In genomic region chr1:194753168-194753567, GRCm38 (mm10) we compare ENCODE assay signal across 10 mouse cellular contexts.
DNase-seq lines count a peak whose midpoint lies in the region; ATAC-seq and TF ChIP-seq lines count a peak whose summit lies in the region.
"Had no signal": no experiment of that assay in that cellular context is flagged by ENCODE, and none has a peak within 500 bp of the region (broad histone marks: within the 10 kb centered on the region; RNA-seq: fewer than 3 reads in every experiment).

No protein-coding gene starts in this region.

- H3K27me3 ChIP-seq in heart, embryonic 11.5 days (ENCODE audit: control insufficient read depth, insufficient read depth, low read length): no peaks in the 10 kb centered on the region
- no peaks in the 10 kb centered on the region for H3K27me3 ChIP-seq in forebrain, embryonic 15.5 days
- H3K27me3 ChIP-seq: stomach, embryonic 15.5 days had no signal

- peak; percentile 34 to 79 for DNase-seq in heart, adult 18-20 months
- peak; percentile 56 to 60 for DNase-seq in B cell, adult 2 months
- DNase-seq in brain, embryonic 14.5 days (ENCODE audit: low read depth): peak; percentile 76
- DNase-seq in layer of hippocampus, adult 9-11 months: peak; percentile 35
- DNase-seq in lung, postnatal 36 days: peak; percentile 78
- DNase-seq in MN1 (ENCODE audit: low spot score): no peak

- H3K27ac ChIP-seq in heart, embryonic 11.5 days (ENCODE audit: low read depth, low read length): no peak overlapping the region
- H3K27ac ChIP-seq in forebrain, embryonic 15.5 days (replicated peaks): no peak overlapping the region
- H3K27ac ChIP-seq: macrophage; stomach, embryonic 15.5 days had no signal

- H3K4me3 ChIP-seq in heart, embryonic 11.5 days (ENCODE audit: low read depth, low read length): no peak overlapping the region
- no peak overlapping the region for H3K4me3 ChIP-seq in forebrain, embryonic 15.5 days
- H3K4me3 ChIP-seq: stomach, embryonic 15.5 days had no signal

- H3K36me3 ChIP-seq in heart, embryonic 11.5 days (ENCODE audit: control insufficient read depth, insufficient read depth, low read length): peaks cover 3% of the 10 kb centered on the region; the same call in 1 of the 2 replicates
- peaks cover 79% of the 10 kb centered on the region for H3K36me3 ChIP-seq in forebrain, embryonic 15.5 days
- H3K36me3 ChIP-seq: stomach, embryonic 15.5 days had no signal

- H3K4me2 ChIP-seq in heart, embryonic 11.5 days: no peak overlapping the region
- H3K4me2 ChIP-seq in forebrain, embryonic 15.5 days (replicated peaks): no peak overlapping the region
- H3K4me2 ChIP-seq: stomach, embryonic 15.5 days had no signal

- H3K9me3 ChIP-seq in heart, embryonic 11.5 days (replicated peaks; ENCODE audit: control insufficient read depth, low read length): no peaks in the 10 kb centered on the region
- no peaks in the 10 kb centered on the region for H3K9me3 ChIP-seq in forebrain, embryonic 15.5 days
- H3K9me3 ChIP-seq: stomach, embryonic 15.5 days had no signal

- no peak overlapping the region for H3K9ac ChIP-seq in heart, embryonic 11.5 days (ENCODE audit: low read depth, low read length)
- no peak overlapping the region for H3K9ac ChIP-seq in forebrain, embryonic 15.5 days (replicated peaks)
- H3K9ac ChIP-seq: stomach, embryonic 15.5 days had no signal

- no peaks in the 10 kb centered on the region for H3K4me1 ChIP-seq in heart, embryonic 11.5 days (ENCODE audit: control insufficient read depth, insufficient read depth, low read length)
- H3K4me1 ChIP-seq in forebrain, embryonic 15.5 days: peaks cover 2% of the 10 kb centered on the region; the same call in 1 of the 2 replicates
- H3K4me1 ChIP-seq: stomach, embryonic 15.5 days had no signal

- peak; percentile 42; the same call in 1 of the 2 replicates for TF ChIP-seq CTCF in brain, embryonic 14.5 days (IDR thresholded peaks at IDR 0.05; ENCODE audit: borderline replicate concordance, extremely low read depth, insufficient read depth, insufficient read length)

- WGBS in heart, embryonic 11.5 days (ENCODE audit: insufficient replicate concordance): 46% methylated on average over 2 of the region's 2 CpGs
- WGBS in forebrain, embryonic 15.5 days: 50% methylated on average over 2 of the region's 2 CpGs

- ATAC-seq in heart, embryonic 11.5 days (replicated peaks; ENCODE audit: insufficient number of reproducible peaks, low FRiP score, low TSS enrichment): no peak
- ATAC-seq in forebrain, embryonic 15.5 days (replicated peaks): 0 out of 2 replicates have a peak, but pooled peaks have one; percentile 44

- no peak for TF ChIP-seq POLR2A in brain, embryonic 14.5 days (IDR thresholded peaks at IDR 0.05; ENCODE audit: borderline replicate concordance, extremely low read depth, insufficient read depth, insufficient read length, poor library complexity, severe bottlenecking)
